Mouse (Mus musculus): ENCODE measurements around the gene Slc4a5.

Gene Slc4a5

GRCm38 (mm10) chr6:83350851-83351405 lies 131.3 kb downstream of the Slc4a5 start:
- no peak for DNase-seq (ENCODE audit: low spot score in 2 of 2)

GRCm38 (mm10) chr6:83351490-83352160 lies 132.0 kb downstream of the Slc4a5 start:
- DNase-seq (ENCODE audit: low spot score in 2 of 2) = no peak

GRCm38 (mm10) chr6:83352666-83353410 lies 133.2 kb downstream of the Slc4a5 start:
- no peak for DNase-seq (ENCODE audit: low spot score in 2 of 2)

Data from urinary bladder, adult 18-20 months (tissue).